Mouse (Mus musculus) inflammation-experienced regulatory T-cells, adult 6 months (primary cell): ENCODE measurements around the gene Cpsf2. TPM values are rescaled to one million over a fixed set of nuclear protein-coding genes. Genes with fewer than 3 reads are reported as not detected.
"Not testable (repeated sequence)": the region's sequence is repeated elsewhere in the genome, so short reads cannot be mapped to it uniquely, and the experiment has no call there.

ENCODE experiments used
- ATAC-seq: one replicate; pipeline ENCODE4 v1.8.0; 2017
- polyA plus RNA-seq, 3 experiments: library from polyadenylated mRNA; unstranded; fragments of 100-300 nt; shearing (Covaris generic); gene quantifications; one replicate each; pipeline ENCODE4 v1.2.1; 2017

The Cpsf2 gene
- 10 to 100 TPM; 16.2 to 25.8 (median 17.7) TPM for polyA plus RNA-seq

DNA sequence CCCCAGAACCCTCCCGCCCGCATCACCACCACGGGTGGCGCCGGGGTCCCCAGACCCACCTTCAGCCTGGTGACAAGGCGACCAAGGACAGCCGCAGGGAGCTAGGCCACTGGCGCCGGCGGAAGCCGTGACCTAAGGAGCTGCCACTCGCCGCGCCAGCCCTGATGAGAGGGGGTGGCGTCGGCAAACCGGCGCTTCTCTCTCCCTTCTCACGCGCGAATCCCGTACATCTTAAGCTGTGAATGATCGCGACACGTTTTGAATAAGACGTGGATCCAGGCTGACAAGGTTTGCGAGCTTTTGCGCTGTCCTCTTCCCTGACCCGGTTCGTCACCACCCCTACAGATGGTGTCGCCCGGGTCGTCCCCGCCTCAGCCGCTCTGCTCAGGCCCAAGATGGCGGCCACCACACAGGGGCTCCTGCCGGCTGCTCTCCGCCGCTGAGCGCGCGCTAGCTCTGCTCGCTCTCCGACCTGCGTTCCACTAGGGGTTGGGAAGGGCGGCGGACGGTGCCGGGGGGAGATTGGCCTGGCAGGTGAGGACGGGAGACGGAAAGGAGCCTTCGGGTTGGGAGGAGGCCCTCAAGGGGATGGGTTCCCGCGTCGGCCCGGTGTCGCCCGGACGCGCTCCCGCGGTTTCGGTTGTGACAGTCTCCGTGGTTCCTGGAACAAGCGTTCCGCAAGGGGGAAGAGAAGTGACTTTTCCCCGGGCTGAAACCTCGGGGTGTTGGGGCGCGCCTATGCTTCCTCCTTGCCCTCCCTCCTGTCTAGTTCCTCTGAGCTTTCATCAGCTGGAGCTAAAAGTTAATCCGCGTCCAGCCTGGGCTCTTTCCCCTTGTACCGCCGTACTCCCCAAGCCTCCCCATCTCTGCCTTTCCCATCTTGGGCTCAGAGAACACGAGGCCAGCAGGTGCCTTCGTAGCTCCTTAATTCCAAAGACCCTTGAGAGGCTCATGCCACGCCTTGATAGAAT, at the start of gene Cpsf2:
Cpsf2 (plus strand) TSS at position 388 of the 971 bp plus-strand sequence.
- ATAC-seq, result peak; percentile 83

DNA sequence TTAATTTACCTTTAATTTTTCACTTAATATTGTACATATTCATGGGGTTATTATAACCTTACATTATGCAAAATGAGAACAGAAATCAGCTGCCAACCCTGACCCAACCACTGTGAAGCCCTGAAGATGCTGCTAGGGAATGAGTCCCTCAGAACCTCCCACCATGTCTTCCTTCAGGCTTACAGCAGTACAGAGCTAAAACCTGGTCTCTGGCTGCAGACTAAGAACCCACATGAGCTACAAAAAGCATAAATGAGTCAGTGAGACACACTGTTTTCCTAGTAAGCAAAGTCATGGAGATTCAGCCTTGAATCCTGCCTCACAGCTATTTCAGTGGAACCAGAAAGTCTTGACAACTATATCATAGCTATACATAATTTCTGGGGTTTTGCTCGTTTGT, 47.4 kb upstream of the Cpsf2 start:
- no peak for ATAC-seq

DNA sequence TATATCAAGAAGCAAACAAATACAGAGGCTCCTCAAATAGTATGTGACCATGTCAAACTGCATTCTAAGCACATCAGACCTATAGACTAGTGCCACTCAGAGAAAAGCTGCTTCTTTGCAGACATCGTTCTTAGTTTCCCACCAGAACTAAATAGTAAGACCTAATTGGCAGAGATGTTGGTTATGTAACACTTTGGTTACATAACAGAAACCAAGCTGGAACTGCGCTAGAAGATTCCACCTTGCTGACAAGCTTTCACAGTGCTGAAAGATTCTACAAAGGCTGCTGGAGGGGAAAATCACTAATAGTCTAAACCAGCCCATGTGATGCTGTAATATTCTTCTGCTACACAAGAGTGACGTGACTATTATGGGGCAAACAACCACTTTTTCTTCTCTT, 40.6 kb upstream of the Cpsf2 start:
- ATAC-seq, result no peak

DNA sequence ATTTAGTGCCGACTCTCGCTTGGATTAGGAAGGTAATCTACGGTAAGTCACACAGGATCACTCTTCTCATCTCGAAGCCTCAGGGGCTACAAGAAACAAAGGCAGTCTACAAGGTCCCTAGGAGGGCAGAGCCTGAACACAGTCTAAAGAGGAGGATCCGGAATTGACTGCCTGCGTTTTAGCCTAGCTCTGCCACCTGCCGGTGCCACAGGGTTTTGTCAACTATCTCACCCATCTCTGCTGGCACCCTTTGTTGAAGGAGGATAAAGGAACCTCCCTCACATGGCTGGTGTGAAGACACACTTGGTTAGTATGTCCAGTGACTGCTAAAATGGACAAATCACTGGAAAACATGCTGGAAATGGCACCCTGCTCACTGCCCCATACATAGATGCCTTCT, 38.2 kb upstream of the Cpsf2 start:
- ATAC-seq, result no peak

DNA sequence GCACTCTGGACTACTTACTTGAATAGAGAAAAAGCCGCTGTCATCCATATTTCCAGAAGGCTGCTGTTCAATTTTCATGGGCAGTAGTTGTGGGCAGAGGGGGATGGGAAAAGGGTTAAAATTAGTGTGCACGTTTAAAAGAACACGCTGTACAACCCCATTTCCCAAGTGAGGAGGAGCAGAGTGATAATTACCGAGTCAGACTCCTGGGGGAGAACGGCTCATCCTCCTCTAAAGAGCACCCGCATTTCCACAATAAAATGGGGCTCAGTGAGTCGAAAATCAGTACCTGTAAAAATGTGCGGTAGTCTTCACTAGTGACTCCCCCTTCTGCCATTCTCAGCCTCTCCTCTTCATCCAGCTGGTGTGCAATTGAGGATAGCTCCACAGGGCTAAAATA, 27.8 kb upstream of the Cpsf2 start:
- no peak for ATAC-seq

DNA sequence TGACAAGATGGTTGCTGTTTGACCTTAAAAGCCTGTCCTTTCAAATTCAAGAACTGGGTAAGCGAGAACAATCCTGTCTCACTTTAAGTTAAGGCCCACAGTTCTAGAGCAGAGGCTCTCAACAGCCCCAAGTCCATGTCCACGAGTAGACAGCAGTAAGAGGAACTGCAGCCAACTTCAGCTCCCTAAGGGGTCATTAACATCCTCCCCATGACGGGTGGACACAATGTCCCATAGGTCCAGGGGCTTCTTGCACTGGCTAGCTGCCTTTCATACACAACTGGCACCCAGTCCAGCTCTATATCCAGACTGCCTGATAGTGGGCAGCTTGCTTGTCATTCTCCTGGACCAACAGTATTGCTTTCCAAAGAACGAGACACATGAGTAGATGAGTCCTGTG, 27.0 kb upstream of the Cpsf2 start:
- ATAC-seq, result no peak

DNA sequence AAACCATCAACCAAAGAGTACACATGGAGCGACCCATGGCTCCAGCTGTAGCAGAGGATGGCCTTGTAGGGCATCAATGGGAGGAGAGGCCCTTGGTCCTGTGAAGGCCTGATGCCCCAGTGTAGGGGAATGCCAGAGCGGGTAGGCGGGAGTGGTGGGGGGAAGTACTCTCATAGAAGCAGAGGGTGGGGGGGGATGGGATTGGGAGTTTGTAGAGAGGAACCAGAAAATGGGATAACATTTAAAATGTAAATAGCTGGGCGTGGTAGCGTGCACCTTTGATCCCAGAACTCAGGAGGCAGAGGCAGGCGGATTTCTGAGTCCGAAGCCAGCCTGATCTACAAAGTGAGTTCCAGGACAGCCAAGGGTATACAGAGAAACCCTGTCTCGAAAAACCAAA, 20.0 kb upstream of the Cpsf2 start:
- ATAC-seq, result not testable (repeated sequence)

DNA sequence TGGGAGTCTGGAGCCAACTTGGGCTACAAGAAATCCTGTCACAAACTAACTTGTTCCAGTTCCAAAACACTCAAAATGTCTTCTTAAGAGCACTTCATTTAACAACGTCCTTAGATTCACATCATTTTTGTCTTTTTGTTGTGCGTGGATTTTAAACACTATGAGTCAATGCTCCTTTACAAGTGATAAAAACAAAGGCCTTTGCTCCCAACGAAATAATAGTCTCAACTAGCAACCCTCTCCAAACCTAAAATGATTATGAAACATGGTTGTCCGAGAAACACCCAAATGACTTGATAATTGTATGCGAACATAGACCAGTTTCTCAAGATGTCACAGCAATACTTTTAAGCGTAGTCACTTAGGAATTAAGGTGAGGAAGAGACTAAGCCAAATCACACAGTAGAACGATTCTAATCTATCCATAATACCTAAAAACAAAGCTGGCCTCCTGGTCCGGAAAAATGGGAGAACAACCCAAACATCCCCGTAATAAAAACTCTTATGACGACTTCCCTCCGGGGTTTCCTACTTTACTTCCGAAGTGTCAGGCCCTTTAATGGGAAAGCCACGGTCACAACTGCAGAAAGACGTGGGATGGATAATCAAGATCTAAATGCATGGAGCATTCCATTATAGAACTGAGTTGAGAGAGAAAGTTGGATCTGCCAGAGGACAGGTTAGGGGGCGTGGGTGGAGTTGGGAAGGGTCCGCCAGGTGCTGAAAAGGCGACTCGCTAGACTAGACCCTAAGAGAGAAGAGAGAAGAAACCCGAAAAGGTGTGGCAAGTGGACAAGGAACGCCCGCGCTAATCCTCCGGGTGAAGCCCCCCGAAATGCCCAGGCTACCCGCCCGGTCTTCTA, 18.5 kb upstream of the Cpsf2 start:
- ATAC-seq, result no peak

DNA sequence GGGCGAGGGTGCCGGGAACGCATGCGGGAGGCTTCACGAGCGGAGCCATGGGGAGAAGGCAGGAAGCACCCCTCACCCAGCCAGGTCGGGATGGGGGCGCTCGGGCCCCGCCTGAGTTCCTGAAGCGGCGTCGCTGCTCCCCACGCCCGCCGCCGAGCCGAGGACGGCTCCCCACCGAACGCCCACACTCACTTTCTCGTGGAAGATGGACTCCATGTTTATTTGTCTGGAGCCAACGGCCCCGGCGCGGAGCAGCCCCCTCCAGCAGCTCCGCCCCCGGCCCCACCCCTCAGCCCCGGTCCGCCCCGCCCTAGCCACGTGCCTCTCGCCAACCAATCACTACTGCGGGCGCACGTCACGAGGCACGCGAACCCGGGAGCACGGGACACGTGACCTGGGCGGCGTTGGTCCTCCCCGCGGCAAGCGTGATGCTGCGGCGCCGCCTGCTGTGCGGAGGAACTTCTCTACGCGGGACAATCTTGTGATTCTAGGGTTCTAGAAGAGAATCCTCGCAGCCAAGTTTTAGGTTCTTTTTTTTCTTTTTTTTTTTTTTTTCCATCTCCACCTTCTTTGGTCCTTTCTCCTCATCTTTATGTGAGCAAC, 17.7 kb upstream of the Cpsf2 start, which contains the start of gene Atxn3:
Atxn3 (minus strand) TSS at position 305 of the 603 bp plus-strand sequence.
- ATAC-seq, result peak; percentile 97

DNA sequence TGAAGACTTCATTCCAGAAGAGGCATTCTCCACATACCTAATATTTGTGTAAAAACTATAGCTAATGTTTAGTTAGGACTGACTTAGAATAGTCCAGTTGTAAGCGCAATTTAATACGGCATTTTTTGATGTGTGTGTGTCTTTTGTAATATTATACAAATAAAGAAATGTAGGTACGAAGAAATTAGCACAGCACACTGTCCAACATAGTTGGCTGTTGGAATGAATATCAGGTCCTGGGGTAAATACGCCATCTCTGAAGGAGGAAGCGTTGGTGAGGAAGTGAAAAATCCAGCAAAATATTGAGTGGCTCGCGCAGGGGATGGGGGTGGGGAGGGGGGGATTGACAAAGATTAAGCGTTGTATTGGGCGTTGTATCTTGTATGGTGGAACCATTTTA, 17.2 kb upstream of the Cpsf2 start:
- no peak for ATAC-seq

DNA sequence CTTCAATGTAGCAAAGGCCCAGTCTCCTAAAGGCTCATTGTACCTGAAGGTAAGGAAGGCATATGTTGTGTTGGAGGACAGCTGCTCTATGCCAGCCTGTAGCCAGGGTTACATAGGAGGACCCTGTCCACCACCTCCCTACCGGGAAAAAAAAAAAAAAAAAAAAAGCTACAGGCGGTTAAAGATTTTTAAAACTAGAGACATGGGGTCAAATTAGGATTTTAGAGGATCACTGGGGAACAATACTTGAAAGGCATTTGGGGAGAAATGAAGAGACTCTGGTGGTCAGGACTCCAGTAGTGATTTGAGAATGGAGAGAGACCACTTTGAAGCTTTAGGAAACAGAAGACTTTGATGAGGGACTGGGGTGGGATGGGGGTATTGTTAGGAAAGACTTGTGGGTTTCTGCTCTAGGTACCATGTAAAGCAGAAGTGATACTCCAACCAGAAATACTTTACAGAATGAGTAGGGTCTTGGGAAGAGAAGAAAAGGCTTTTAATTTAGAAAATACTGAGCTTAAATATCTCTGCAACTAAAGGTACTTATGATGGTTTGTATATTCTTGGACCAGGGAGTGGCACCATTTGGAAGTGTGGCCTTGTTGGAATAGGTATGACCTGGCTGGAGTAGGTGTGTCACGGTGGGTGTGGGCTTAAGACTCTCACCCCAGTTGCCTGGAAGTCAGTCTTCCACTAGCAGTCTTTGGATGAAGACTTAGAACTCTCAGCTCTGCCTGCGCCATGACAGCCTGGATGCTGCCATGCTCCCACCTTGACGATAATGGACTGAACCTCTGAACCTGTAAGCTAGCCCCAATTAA, 16.6 kb upstream of the Cpsf2 start:
- not testable (repeated sequence) for ATAC-seq

DNA sequence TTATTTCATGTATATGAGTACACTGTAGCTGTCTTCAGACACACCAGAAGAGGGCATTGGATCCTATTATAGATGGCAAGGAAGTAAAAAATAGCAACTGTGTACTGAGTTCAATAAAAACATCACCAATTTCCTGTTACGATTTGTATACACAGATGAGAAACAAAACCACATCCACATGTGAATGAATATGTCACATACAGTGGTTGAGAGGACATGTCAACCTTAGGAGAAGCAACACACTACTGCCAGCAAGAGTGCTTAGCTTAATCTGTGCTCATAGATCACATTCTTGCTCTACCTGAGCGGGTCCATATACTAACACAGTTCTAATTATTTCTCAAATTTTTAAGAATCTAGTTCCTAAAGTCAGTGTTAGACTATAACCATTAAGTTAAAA, 4.5 kb upstream of the Cpsf2 start:
- ATAC-seq, result peak; percentile 31

DNA sequence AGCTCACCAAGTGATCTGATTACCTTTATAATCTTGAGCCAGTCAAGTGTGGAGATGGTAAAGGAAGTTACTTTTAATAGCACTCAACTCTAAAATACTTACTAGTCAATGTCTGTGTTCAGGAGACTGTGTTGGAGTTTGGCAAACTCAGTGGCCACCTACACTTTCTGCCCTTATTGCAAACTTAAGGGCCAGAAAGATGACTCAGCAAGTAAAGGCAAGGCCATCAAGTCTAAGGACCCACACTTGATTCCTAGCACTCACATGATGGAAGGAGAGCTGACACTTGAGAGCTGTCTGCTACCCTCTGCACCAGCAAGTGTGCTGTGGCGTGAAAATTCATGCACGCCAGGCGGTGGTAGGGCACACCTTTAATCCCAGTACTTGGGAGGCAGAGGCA, 3.6 kb upstream of the Cpsf2 start:
- ATAC-seq, result no peak

DNA sequence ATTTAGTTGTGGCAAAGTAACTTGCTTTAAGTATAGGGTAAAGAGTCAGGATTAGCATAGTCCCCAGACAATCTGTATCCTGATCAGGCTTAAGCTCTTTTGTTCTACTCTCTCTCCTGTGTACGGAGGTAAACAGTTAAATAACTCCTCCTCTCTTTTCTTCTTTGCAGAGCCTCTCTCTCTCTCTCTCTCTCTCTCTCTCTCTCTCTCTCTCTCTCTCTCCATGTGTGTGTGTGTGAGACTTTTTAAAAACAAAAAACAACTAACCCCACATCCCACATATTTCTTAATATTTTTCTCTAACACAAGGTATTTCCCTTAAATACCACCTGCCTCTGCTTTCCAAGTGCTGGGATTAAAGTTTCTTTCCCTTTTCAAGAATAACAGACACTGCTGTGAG, 1.2 kb upstream of the Cpsf2 start:
- no peak for ATAC-seq

DNA sequence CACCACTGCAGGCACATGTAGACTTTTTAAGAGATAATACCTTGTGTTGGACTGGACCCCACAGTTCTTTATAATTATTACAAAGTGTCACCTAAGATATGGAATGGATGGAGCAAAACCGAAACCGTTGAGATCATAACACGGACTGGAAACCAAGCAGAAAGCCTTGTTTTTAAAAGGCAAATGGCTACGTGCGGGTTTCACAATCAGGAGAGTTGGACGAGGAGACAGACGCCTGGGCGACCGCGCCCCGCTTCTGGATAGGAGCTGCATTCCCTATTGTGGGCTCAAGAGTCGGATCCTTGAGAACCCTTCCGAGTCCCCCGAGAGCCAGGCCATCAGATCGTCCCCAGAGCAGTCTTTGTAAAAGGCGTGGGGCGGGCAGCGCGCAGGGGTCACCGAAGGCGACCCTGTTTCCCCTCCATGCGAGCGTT, 604 bp upstream of the Cpsf2 start:
- peak; percentile 7 for ATAC-seq

DNA sequence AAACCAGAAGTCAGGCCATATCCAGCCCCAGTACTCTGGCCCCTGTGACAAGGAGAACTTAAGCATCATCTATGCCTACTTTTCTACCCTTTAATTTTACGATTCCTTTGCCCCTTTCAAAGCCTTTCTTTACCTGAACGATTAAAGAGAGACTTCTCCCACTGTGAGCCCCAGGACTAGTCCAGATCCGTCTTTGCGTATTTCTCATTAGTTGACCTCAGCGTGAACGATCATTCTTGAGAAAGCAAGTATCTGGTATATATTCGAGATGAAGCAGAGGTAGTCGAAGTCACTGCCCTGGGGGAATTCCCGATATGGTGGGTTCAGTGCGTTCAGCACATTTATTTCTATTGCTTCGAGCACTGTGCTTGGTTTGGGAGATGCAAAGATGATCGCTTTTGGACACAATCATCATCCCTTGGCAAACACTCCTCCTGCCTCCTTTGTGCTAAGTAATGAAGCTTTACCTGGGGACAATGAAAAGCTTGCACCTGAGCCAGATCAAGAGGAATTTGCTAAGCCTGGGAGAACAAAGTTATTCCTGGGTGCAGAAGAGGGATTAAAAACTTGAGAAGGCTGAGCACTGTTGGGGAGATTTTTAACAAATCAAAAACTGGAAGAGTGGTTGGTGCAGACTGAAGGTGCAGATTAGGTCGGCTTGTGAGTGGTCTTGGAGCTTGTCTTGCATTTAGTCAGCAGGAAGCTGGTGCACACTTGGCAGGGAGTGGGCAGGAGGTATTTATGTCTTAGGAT, 1.0 kb downstream of the Cpsf2 start:
- ATAC-seq, result no peak

DNA sequence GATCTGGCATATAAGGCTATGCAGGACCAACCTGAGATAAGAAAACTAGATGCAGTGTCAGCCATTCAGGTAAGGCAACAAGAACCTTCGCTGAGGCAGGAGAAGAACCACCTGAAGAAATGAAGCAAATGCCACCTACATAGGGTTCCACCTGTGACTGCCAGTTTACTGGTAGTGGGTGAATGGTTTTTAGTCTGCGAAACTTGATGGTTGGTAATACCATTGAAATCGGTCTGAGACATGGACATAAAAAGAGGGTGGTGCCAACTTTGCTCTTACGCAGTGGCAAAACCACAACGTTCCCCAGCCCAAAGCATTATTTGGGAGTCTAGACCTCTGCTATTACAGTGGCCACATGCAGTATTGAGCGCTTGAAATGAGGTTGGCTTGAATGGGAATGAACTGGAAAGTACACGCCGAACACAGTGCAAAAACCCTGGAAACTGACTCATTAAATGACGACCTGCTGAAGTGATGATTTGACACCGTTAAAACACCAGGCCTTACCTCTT, 1.7 kb downstream of the Cpsf2 start:
- no peak for ATAC-seq

DNA sequence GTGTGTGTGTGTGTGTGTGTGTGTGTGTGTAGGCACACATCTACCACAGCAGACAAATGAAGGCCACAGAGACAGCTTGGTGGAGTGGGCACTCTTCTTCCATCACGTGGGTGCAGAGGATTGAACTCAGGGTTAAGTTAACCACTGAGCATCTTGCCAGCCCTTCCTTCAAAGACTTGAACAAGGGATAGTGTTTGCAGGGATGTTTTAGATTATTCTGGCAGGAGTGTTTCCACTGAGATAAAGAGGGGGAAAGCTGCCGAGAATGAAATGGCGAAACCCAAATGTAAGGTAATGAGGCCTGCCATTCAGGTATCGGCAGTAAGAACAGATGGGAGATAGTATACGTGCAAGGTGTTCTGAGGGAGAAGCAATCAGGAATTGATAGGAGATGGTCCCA, 2.4 kb downstream of the Cpsf2 start:
- no peak for ATAC-seq

DNA sequence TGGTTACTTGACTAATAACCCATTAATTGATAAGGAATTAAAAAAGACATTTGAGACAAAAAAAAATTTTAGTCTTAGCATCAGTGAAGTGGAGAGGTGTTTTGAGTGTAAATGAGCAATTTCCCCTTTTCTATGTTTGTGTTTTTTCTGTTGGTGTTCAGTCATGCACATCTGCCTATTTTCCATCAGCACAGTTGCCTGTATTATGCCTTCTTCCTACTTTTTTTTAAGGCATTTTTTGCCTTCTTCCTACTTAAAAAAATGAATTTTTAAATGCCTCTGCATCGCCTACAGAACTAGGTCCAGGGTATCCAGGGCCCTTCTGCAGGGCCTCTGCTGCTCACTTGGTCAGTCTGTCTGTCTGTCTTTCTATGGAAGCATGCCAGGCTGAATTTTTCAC, 2.8 kb downstream of the Cpsf2 start:
- ATAC-seq, result no peak

DNA sequence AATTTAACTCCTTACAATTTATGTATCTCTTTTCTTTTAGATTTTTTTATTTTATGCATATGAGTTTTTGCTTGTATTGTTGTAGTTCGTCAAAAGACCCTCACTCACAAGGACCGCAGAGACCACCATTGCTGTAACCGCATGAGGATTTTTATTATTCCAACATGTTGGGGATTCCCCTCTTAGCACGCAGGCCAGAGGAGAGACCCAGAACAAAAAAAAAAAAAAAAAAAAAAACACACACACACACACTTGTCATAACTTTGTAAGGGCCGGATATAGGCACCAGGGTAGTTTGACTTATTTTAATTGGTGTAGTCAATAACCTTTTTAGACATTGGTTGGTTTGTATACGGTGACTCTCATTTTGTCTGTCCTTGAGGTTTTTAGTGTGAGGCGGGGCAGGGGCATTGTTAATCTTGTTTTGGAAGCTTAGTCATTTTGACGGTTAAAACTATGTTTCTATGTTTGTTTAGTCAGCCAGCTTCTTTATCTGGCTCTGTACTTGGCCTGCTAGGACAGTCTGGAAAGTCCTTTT, 3.5 kb downstream of the Cpsf2 start:
- ATAC-seq, result no peak

DNA sequence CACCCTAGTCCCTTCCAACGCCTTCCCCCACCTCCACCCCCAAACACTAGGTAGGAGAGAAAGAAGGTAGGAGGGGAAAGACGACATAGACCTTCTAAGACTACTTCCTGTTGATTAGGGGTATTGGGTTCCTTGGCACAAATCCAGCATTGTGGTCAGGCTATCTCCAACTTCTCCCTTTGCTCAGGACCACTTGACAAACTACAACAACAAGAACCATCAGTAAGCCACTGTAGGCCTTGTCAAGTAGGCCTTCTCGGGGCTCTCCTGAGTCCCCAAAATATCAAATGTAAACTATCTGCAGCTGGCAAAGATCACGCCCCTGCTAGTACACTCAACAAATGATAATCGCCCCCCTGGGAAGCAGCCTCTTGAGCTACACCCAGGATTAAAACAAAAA, 4.5 kb downstream of the Cpsf2 start:
- ATAC-seq, result no peak
